8 mouse cellular contexts compared by ENCODE assay signal in the genomic region with DNA sequence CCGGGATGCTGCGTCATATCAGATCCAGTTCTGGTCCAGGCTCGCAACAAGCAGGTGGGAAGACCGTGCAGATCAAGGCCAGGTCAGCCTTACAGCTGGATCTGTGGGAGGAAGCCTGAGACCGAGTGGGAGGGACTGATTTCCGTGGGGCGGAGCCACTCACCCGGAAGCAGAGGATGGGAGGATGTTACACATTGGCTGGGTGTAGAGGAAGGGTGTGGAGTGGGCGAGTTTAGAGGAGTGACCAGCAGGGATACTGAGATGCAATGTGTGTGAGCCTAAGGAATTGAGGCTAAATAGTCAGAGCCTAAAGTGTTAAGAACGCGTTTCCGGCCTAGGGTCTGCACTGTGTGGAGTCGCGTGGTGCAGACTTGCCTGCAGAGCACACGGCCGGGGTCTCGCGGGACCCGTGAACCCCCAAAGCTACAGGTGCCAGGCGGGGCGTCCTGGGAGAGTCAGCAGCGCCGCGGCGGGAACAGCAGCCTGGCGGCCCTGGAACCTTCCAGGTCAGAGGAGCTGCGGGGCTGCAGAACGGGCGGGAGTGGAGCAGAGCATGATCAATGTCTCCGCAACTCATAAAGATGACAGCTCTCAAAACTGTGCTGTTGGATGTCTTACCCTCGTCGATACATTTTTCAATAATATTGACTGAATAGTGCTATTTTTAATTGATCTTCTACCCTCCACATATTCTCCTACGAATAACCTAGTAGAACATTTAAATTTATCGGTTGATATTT. TPM values are rescaled to one million over a fixed set of nuclear protein-coding genes. Genes with fewer than 3 reads are reported as not detected.
DNase-seq lines count a peak whose midpoint lies in the region; ATAC-seq and TF ChIP-seq lines count a peak whose summit lies in the region.

A gene (plus strand): TSS at position 239 of the 740 bp plus-strand sequence.

- no peak for TF ChIP-seq CTCF in lung, adult 2 months (IDR thresholded peaks at IDR 0.05; ENCODE audit: insufficient read depth, low read length)

- intact Hi-C loops in heart, postnatal 25 days (cut with DNase I) = loop anchor here (5.0 kb wide), 1 partner anchor 37 kb away; a partner anchor contains a TSS

- H3K27me3 ChIP-seq in forebrain, embryonic 15.5 days = no peaks in the 10 kb centered on the region

- peak; percentile 99 for ATAC-seq in forebrain, embryonic 15.5 days (replicated peaks)
- peak; percentile 100 for ATAC-seq in neutrophil, adult 5-6 weeks (ENCODE audit: extremely low read depth, insufficient number of reproducible peaks, low FRiP score, poor library complexity, severe bottlenecking)

- in situ Hi-C loops in ES-E14 (cut with MboI; ENCODE audit: low sequenced_read_pairs in 2 of 2, unreplicated experiment in 2 of 2) = no loop called here

- under 1% methylated on average over 34 of the region's 34 CpGs for WGBS in forebrain, embryonic 15.5 days
- WGBS in lung, adult 2 months = under 1% methylated on average over 34 of the region's 34 CpGs

- peak; percentile 85 for DNase-seq in ES-E14 (ENCODE audit: low read depth, low spot score)
- peak; percentile 82 for DNase-seq in cerebellum, adult 11-12 months
- DNase-seq in heart, postnatal 25 days (ENCODE audit: low spot score) = peak; percentile 82
- DNase-seq in layer of hippocampus, adult 18-20 months (ENCODE audit: low spot score in 2 of 2) = peak; percentile 79 to 85
- DNase-seq in lung, adult 2 months = peak; percentile 87
- peak; percentile 81 to 88 for DNase-seq in thymus, adult 18-20 months

- H3K27ac ChIP-seq in ES-E14 (ENCODE audit: insufficient read depth, low read depth, low read length, poor library complexity, severe bottlenecking) = peak within 1 kb of the TSS; percentile 42; the same call in 1 of the 2 replicates
- H3K27ac ChIP-seq in forebrain, embryonic 15.5 days (replicated peaks) = peak within 1 kb of the TSS; percentile 63

- peak within 1 kb of the TSS; percentile 78 for H3K9ac ChIP-seq in ES-E14 (ENCODE audit: insufficient read depth, low read depth, low read length, poor library complexity, severe bottlenecking)
- H3K9ac ChIP-seq in forebrain, embryonic 15.5 days (replicated peaks) = peak within 1 kb of the TSS; percentile 66

- no peaks in the 10 kb centered on the region for H3K36me3 ChIP-seq in ES-E14 (ENCODE audit: control insufficient read depth, insufficient read depth, low read length, poor library complexity, severe bottlenecking)
- no peaks in the 10 kb centered on the region for H3K36me3 ChIP-seq in forebrain, embryonic 15.5 days

- TF ChIP-seq POLR2A in lung, adult 2 months (IDR thresholded peaks at IDR 0.05; ENCODE audit: borderline replicate concordance, extremely low read depth, low read depth, low read length) = peak; percentile 86; the same call in 1 of the 2 replicates

- H3K4me1 ChIP-seq in ES-E14 (ENCODE audit: control insufficient read depth in 2 of 2, insufficient read depth in 2 of 2, low read length in 2 of 2, poor library complexity in 1 of 2) = 0 out of 4 replicates have a peak, but pooled peaks cover 0 to 1% of the 10 kb centered on the region in 2 experiments
- peaks cover 8% of the 10 kb centered on the region for H3K4me1 ChIP-seq in forebrain, embryonic 15.5 days
- peaks cover 3% of the 10 kb centered on the region; the same call in 1 of the 2 replicates for H3K4me1 ChIP-seq in lung, adult 2 months (ENCODE audit: control insufficient read depth, insufficient read depth, low read length)

- no peaks in the 10 kb centered on the region for H3K9me3 ChIP-seq in ES-E14 (ENCODE audit: control insufficient read depth, insufficient read depth, low read depth, low read length)
- no peaks in the 10 kb centered on the region for H3K9me3 ChIP-seq in forebrain, embryonic 15.5 days

- H3K4me2 ChIP-seq in forebrain, embryonic 15.5 days (replicated peaks) = peak within 1 kb of the TSS; percentile 60

- peak within 1 kb of the TSS; percentile 74 to 85 for H3K4me3 ChIP-seq in ES-E14 (ENCODE audit: insufficient read depth in 1 of 2, low read depth in 1 of 2, low read length in 2 of 2, poor library complexity in 1 of 2, severe bottlenecking in 1 of 2)
- peak within 1 kb of the TSS; percentile 76 for H3K4me3 ChIP-seq in forebrain, embryonic 15.5 days
- peak within 1 kb of the TSS; percentile 85 for H3K4me3 ChIP-seq in lung, adult 2 months (replicated peaks; ENCODE audit: extremely low read depth, low read depth, low read length)

TF ChIP-seq in ES-E14, 5 proteins besides CTCF, POLR2A, EP300 and RAD21:
- TF ChIP-seq CHD2 (IDR thresholded peaks at IDR 0.05; ENCODE audit: low read depth, low read length) (peak; percentile 96), MAFK (IDR thresholded peaks at IDR 0.05; ENCODE audit: insufficient read depth, low read depth, low read length) (no peak), HCFC1 (IDR thresholded peaks at IDR 0.05; ENCODE audit: borderline replicate concordance, insufficient read depth, low read length) (0 out of 2 replicates have a peak, but pooled peaks have one; percentile 44), ZNF384 (IDR thresholded peaks at IDR 0.05; ENCODE audit: low read depth, low read length) (no peak)

RNA-seq across cellular contexts. Expression of the gene that starts here (rescaled TPM):
- 5.0 and 5.9 TPM in 2 replicates for total RNA-seq in ES-E14 (2012; rRNA removed)
- polyA plus RNA-seq in forebrain, embryonic 15.5 days (2015; fragmentation: Nextera tagmentation; extraction: Ambion mirVana) = 10.9 and 11.3 TPM in 2 replicates
- 1 to 10 TPM; 2.3 to 2.4 TPM for total RNA-seq in heart, postnatal 25 days (2021)
- total RNA-seq in layer of hippocampus, adult 18-20 months (2021) = 1 to 10 TPM; 4.6 to 4.8 TPM
- polyA plus RNA-seq in lung, adult 2 months (2012; rRNA removed) = 1.5 and 1.8 TPM in 2 replicates
- total RNA-seq in neutrophil, adult 5-6 weeks (2017) = 38.8 and 40.4 TPM in 2 replicates

Comparison
In these comparisons a context has a peak if more than half of its experiments do, and no peak if none do; other contexts are left out.
1. Peak in every context shown above with its lines: DNase-seq, ATAC-seq, H3K4me3 ChIP-seq and H3K27ac ChIP-seq.